Mouse (Mus musculus) limb, embryonic 13.5 days (tissue): ENCODE measurements around the gene Gpa33. TPM values are rescaled to one million over a fixed set of nuclear protein-coding genes. Genes with fewer than 3 reads are reported as not detected.

Experiments
- ATAC-seq: fragments of 200-750 bp; cut with Nextera tagmentation; 2 replicates; pipeline ENCODE4 v1.8.0; 2017; ENCODE audit warnings: low read depth, moderate number of reproducible peaks, moderate TSS enrichment; ENCODE audit not compliant: low FRiP score
- H3K27ac ChIP-seq: fragments of 300-500 bp; sonication (generic); 2 replicates; pipeline ENCODE4 v1.5.1; 2015; ENCODE audit warnings: inconsistent platforms, mild to moderate bottlenecking, moderate library complexity
- H3K27me3 ChIP-seq: fragments of 300-500 bp; sonication (generic); 2 replicates; pipeline ENCODE4 v1.6.1; 2015; ENCODE audit warnings: mild to moderate bottlenecking, inconsistent platforms
- H3K36me3 ChIP-seq: fragments of 300-500 bp; sonication (generic); 2 replicates; pipeline ENCODE4 v1.6.1; 2015; ENCODE audit warnings: inconsistent platforms, mild to moderate bottlenecking, moderate library complexity
- H3K4me1 ChIP-seq: fragments of 300-500 bp; sonication (generic); 2 replicates; pipeline ENCODE4 v1.6.1; 2015; ENCODE audit warnings: inconsistent platforms
- H3K4me2 ChIP-seq: fragments of 300-500 bp; sonication (generic); replicated peaks from 2 replicates; pipeline ENCODE4 v1.6.1; 2015; ENCODE audit warnings: inconsistent platforms, mild to moderate bottlenecking, moderate library complexity
- H3K4me3 ChIP-seq: fragments of 300-500 bp; sonication (generic); 2 replicates; pipeline ENCODE4 v1.5.1; 2015; ENCODE audit warnings: moderate library complexity, mild to moderate bottlenecking, inconsistent platforms
- H3K9ac ChIP-seq: fragments of 300-500 bp; sonication (generic); 2 replicates; pipeline ENCODE4 v1.6.1; 2015; ENCODE audit warnings: mild to moderate bottlenecking, inconsistent platforms
- H3K9me3 ChIP-seq: fragments of 300-500 bp; sonication (generic); 2 replicates; pipeline ENCODE4 v1.6.1; 2016; ENCODE audit warnings: inconsistent platforms
- WGBS: fragments of 180-500 bp; shearing (Covaris S2); methylation state at CpG from one replicate; pipeline ENCODE4 v1.1.7; 2015; 5-methylcytosine and 5-hydroxymethylcytosine counted together
- polyA plus RNA-seq: library from polyadenylated mRNA; unstranded; fragments of >200 nt; fragmentation: Nextera tagmentation; extraction: Ambion mirVana; gene quantifications from 2 replicates; pipeline ENCODE4 v1.2.1, GENCODE M21; 2015

Gene Gpa33
- 0.51 and 0.65 TPM in 2 replicates for polyA plus RNA-seq

DNA sequence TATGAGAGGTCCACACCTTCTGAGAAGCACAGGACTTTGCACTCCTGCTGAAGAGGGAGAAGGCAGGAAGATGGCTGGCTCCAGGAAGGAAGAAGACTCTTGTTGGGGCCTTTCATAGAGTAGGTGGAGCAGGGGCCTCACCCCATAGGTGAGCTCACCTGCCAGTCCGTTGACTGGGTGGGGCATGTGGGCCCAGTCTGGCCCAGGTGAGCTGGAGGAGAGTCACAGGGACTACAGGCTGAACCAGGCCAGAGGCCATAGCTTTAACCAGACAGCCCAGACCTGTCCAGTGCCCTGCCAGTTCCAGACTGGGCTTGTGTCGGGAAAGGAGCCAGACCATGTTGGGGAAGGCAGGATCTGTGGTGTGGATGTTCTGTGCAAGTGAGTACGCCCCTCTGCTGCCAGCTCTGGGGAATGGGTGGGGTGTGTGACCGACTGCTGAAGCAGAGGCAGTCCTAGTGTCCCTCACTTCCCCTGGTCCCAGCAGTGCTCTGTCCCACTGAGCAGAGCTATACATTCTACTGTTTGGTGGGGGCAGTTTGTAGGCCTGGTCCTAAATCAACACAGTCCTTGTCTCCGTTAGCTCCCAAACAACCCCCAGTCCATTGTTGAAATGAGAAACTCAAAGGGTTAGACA is at the start of gene Gpa33:
Gpa33 (plus strand) TSS at position 15 of the 637 bp plus-strand sequence.
- no peaks in the 10 kb centered on the region for H3K27me3 ChIP-seq
- peaks cover 41% of the 10 kb centered on the region for H3K4me1 ChIP-seq
- no peak within 1 kb of the TSS for H3K9ac ChIP-seq
- H3K9me3 ChIP-seq = no peaks in the 10 kb centered on the region
- WGBS = 77% methylated on average over 5 of the region's 5 CpGs
- H3K36me3 ChIP-seq = no peaks in the 10 kb centered on the region
- H3K27ac ChIP-seq = no peak within 1 kb of the TSS
- no peak within 1 kb of the TSS for H3K4me3 ChIP-seq
- no peak within 1 kb of the TSS for H3K4me2 ChIP-seq
- ATAC-seq = no peak

- H3K27me3 ChIP-seq = no peaks in the 10 kb centered on the region
- 54% methylated on average over 19 of the region's 19 CpGs for WGBS
- H3K4me3 ChIP-seq = no peak overlapping the region
- no peak overlapping the region for H3K27ac ChIP-seq
- H3K4me1 ChIP-seq = peaks cover 12% of the 10 kb centered on the region; the same call in 1 of the 2 replicates
- no peaks in the 10 kb centered on the region for H3K9me3 ChIP-seq
- H3K4me2 ChIP-seq = no peak overlapping the region
- no peak overlapping the region for H3K9ac ChIP-seq
- ATAC-seq = no peak
- no peaks in the 10 kb centered on the region for H3K36me3 ChIP-seq
Measured at GRCm38 (mm10) chr1:166088446-166089170, 41.4 kb upstream of the Gpa33 start.

- H3K9ac ChIP-seq = no peak overlapping the region
- H3K4me1 ChIP-seq = peaks cover 12% of the 10 kb centered on the region; the same call in 1 of the 2 replicates
- no peak overlapping the region for H3K4me3 ChIP-seq
- 38% methylated on average over 3 of the region's 3 CpGs for WGBS
- no peak overlapping the region for H3K27ac ChIP-seq
- H3K27me3 ChIP-seq = no peaks in the 10 kb centered on the region
- no peaks in the 10 kb centered on the region for H3K9me3 ChIP-seq
- H3K4me2 ChIP-seq = no peak overlapping the region
- H3K36me3 ChIP-seq = no peaks in the 10 kb centered on the region
- ATAC-seq = no peak
Measured at GRCm38 (mm10) chr1:166089337-166089736, 40.7 kb upstream of the Gpa33 start.

DNA sequence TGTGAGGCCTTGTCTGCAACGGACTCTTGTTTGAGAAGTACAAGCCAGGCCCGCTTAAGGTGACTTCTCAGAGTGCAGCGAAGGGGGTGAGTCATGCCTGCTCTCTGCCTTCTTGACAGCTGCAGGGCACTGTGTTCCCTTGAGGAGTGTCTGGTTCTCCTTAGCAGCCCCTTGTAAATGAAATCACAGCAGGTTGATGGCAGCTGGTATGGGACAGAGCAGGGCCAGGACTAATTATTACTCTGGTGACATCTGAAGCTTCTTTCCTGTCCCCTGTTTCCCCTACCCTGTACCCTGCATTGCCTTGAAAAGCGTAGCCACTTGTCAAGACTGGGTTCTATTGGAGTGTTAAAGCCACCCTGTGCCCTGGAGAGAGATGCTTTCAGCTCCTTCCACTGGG is 40.3 kb upstream of the Gpa33 start:
- 16% methylated on average over 4 of the region's 4 CpGs for WGBS
- H3K36me3 ChIP-seq = no peaks in the 10 kb centered on the region
- no peaks in the 10 kb centered on the region for H3K27me3 ChIP-seq
- ATAC-seq = peak; percentile 73; the same call in 1 of the 2 replicates
- no peak overlapping the region for H3K9ac ChIP-seq
- H3K4me1 ChIP-seq = peaks cover 12% of the 10 kb centered on the region; the same call in 1 of the 2 replicates
- no peaks in the 10 kb centered on the region for H3K9me3 ChIP-seq
- H3K4me2 ChIP-seq = no peak overlapping the region
- H3K4me3 ChIP-seq = no peak overlapping the region
- no peak overlapping the region for H3K27ac ChIP-seq

DNA sequence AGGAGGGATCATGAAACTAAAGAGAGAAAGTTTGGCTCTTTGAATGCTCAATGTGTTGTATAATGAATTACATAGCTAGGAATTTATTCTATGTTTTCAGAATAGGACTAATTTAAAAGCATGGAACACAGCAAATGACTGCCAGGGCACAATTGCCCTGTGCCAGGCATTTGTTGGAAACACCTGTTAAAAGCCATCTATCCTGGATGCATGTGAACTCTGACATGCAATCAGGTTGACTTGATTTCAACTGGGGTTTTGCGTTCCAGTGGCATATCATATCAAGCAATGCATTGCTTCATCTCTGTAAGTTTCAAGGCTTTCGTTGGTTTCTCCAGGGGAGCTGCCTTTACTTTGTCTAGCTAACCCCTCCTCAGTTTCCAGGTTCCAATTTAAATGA is 39.7 kb upstream of the Gpa33 start:
- ATAC-seq = no peak
- peaks cover 12% of the 10 kb centered on the region; the same call in 1 of the 2 replicates for H3K4me1 ChIP-seq
- 79% methylated on average over 2 of the region's 2 CpGs for WGBS
- H3K4me2 ChIP-seq = no peak overlapping the region
- no peak overlapping the region for H3K9ac ChIP-seq
- H3K27me3 ChIP-seq = no peaks in the 10 kb centered on the region
- H3K9me3 ChIP-seq = no peaks in the 10 kb centered on the region
- no peak overlapping the region for H3K4me3 ChIP-seq
- no peak overlapping the region for H3K27ac ChIP-seq
- no peaks in the 10 kb centered on the region for H3K36me3 ChIP-seq

- Histone ChIP-seq H3K4me2 (no peak overlapping the region), H3K9me3 (no peaks in the 10 kb centered on the region), H3K27ac (no peak overlapping the region), H3K27me3 (no peaks in the 10 kb centered on the region), H3K36me3 (no peaks in the 10 kb centered on the region; the same call in 1 of the 2 replicates), H3K4me1 (peaks cover 6% of the 10 kb centered on the region; the same call in 1 of the 2 replicates), H3K4me3 (no peak overlapping the region), H3K9ac (no peak overlapping the region)
- 81% methylated on average over 3 of the region's 3 CpGs for WGBS
- no peak for ATAC-seq
Measured at GRCm38 (mm10) chr1:166094462-166094861, 35.6 kb upstream of the Gpa33 start.

DNA sequence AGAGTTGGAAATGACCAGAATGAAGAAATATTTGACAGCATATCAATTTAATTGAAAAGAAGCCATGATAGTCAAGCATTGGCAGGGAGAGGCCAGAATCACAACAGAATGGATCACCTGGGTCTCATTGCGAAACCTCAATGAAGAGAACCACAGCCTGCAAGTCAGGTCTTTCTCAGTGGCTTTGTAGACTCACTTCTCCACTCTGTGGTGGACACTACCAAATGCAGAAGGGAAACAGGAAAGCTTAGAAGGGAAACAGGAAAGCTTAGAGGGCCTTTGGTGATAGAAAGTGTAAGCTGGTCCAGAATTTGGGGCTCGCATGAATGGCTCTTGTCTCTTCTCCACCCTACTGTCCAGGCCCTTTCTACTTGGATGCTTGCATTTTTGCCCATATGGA is 31.9 kb upstream of the Gpa33 start:
- Histone ChIP-seq H3K4me3 (no peak overlapping the region), H3K36me3 (no peaks in the 10 kb centered on the region; the same call in none of the 2 replicates), H3K27ac (no peak overlapping the region), H3K27me3 (no peaks in the 10 kb centered on the region), H3K9ac (no peak overlapping the region), H3K9me3 (no peaks in the 10 kb centered on the region), H3K4me1 (no peaks in the 10 kb centered on the region), H3K4me2 (no peak overlapping the region)
- 92% methylated on average over 2 of the region's 2 CpGs for WGBS
- no peak for ATAC-seq

- WGBS = 68% methylated on average over 11 of the region's 11 CpGs
- H3K4me2 ChIP-seq = no peak overlapping the region
- H3K9me3 ChIP-seq = no peaks in the 10 kb centered on the region
- H3K4me3 ChIP-seq = no peak overlapping the region
- no peaks in the 10 kb centered on the region; the same call in none of the 2 replicates for H3K36me3 ChIP-seq
- H3K4me1 ChIP-seq = 0 out of 2 replicates have a peak, but pooled peaks cover 3% of the 10 kb centered on the region
- H3K27me3 ChIP-seq = no peaks in the 10 kb centered on the region
- H3K27ac ChIP-seq = no peak overlapping the region
- no peak for ATAC-seq
- no peak overlapping the region for H3K9ac ChIP-seq
Measured at GRCm38 (mm10) chr1:166102920-166103608, 27.0 kb upstream of the Gpa33 start.

DNA sequence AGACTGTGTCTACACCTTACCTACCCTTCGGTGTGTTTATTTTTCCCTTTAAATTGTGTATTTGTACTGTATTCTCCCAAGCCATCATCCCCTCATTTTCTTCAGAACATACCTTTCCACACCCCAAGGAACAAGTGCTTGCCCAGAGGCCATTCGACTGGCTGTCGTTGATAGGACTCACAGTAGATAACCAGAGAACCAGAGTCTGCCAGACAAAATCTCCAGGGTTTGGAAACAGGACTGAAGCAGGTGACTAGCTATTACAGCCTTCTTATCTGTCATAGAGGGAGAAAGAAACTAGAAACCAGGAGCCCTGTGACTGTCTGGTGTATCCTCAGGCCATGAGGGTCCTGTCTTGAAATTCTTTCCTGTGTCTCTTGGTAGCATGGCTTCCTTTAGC is 25.2 kb upstream of the Gpa33 start:
- 0 out of 2 replicates have a peak, but pooled peaks cover 3% of the 10 kb centered on the region for H3K4me1 ChIP-seq
- no peak for ATAC-seq
- WGBS = 91% methylated on average over 3 of the region's 3 CpGs

DNA sequence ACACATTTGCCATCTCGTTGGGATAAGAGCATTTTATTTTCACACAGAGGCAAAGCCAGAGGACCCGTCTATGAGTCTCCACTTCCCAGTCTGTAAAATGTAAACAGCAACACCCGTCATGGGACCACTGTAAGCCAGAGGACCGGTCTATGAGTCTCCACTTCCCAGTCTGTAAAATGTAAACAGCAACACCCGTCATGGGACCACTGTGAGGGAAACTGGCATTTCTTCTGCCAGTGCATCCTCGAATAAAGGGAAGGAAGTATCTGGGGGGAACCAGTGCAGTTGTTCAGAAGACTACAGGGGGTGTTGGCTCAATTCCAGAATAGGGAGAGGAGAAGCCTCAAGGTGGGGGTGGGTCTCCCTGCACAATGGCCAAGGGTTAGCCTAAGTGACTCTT is 24.6 kb upstream of the Gpa33 start:
- H3K27ac ChIP-seq = no peak overlapping the region
- H3K4me3 ChIP-seq = no peak overlapping the region
- H3K36me3 ChIP-seq = no peaks in the 10 kb centered on the region; the same call in 1 of the 2 replicates
- 66% methylated on average over 6 of the region's 6 CpGs for WGBS
- H3K9ac ChIP-seq = no peak overlapping the region
- H3K4me2 ChIP-seq = no peak overlapping the region
- no peaks in the 10 kb centered on the region for H3K27me3 ChIP-seq
- H3K9me3 ChIP-seq = no peaks in the 10 kb centered on the region
- 0 out of 2 replicates have a peak, but pooled peaks cover 3% of the 10 kb centered on the region for H3K4me1 ChIP-seq
- no peak for ATAC-seq

More for the DNA sequence above, 25.2 kb upstream of the Gpa33 start:
- Histone ChIP-seq H3K4me2 (no peak overlapping the region), H3K36me3 (no peaks in the 10 kb centered on the region; the same call in 1 of the 2 replicates), H3K9me3 (no peaks in the 10 kb centered on the region), H3K27ac (no peak overlapping the region), H3K27me3 (no peaks in the 10 kb centered on the region), H3K9ac (no peak overlapping the region), H3K4me3 (no peak overlapping the region)

DNA sequence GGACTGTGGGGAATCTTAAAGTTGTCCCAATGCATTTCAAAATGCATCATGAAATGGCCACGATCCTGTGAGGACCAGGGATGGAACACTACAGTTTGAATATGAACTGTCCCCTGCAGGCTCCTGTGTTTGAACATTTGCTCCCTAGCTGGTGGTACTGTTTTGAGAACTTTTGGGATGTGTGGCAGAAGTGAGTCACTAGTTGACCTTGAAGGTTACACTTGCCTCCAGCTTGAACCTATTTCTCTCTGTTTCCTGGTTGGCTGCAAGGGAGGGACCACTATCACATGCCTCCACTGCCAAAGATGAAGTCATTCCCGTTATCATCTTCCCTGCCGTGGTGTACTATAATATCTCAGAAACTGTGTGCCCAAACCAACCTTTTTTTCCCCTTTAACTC is 15.1 kb upstream of the Gpa33 start:
- Histone ChIP-seq H3K9me3 (no peaks in the 10 kb centered on the region), H3K4me2 (no peak overlapping the region), H3K27me3 (no peaks in the 10 kb centered on the region), H3K9ac (no peak overlapping the region), H3K4me1 (peaks cover 18% of the 10 kb centered on the region), H3K27ac (no peak overlapping the region), H3K36me3 (no peaks in the 10 kb centered on the region), H3K4me3 (no peak overlapping the region)
- ATAC-seq = no peak
- WGBS = 90% methylated on average over 3 of the region's 3 CpGs

DNA sequence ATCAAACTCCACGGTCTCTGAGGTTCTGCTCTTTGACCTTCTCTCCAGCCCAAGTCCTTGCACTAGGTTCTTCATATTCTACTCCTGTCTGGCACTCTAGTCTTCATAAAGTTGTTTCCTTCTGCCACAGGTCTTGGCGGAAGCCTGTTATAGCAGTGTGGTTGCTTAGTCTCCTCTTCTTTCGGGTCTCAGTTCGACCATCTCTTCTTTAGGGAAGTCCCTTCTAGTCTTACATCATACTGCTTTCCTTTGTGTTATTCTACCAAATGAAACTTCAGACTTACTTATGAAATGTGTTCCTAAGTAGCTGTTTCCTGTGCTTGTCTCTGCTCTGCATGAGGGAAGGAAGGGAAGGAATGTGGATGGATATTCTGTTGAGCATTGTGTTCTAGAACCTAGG is 14.3 kb upstream of the Gpa33 start:
- no peak overlapping the region for H3K27ac ChIP-seq
- no peak overlapping the region for H3K4me3 ChIP-seq
- no peak for ATAC-seq
- H3K4me2 ChIP-seq = no peak overlapping the region
- peaks cover 18% of the 10 kb centered on the region for H3K4me1 ChIP-seq
- H3K27me3 ChIP-seq = no peaks in the 10 kb centered on the region
- no peaks in the 10 kb centered on the region for H3K36me3 ChIP-seq
- no peaks in the 10 kb centered on the region for H3K9me3 ChIP-seq
- 96% methylated on average over 4 of the region's 4 CpGs for WGBS
- H3K9ac ChIP-seq = no peak overlapping the region
